Comparison of ENCODE assay signal across 10 mouse cellular contexts in genomic region chr2:31453559-31454177, GRCm38 (mm10). TPM values are rescaled to one million over a fixed set of nuclear protein-coding genes. Genes with fewer than 3 reads are reported as not detected.
A peak's percentile ranks its signal among the peaks of the same experiment; 100 is the strongest.
DNase-seq lines count a peak whose midpoint lies in the region; ATAC-seq and TF ChIP-seq lines count a peak whose summit lies in the region.
"Had no signal": no experiment of that assay in that cellular context is flagged by ENCODE, and none has a peak within 500 bp of the region (broad histone marks: within the 10 kb centered on the region; RNA-seq: fewer than 3 reads in every experiment).

No protein-coding gene starts in this region.

- H3K27me3 ChIP-seq in heart, embryonic 12.5 days (replicated peaks), result peaks cover 26% of the 10 kb centered on the region
- no peaks in the 10 kb centered on the region for H3K27me3 ChIP-seq in kidney, postnatal 0 days (ENCODE audit: insufficient read depth, low read length)
- no peaks in the 10 kb centered on the region for H3K27me3 ChIP-seq in myocyte (ENCODE audit: control insufficient read depth, insufficient read depth, insufficient read length)

- TF ChIP-seq CTCF in kidney, postnatal 0 days (IDR thresholded peaks at IDR 0.05; ENCODE audit: low read depth), result no peak

- TF ChIP-seq POLR2A in myocyte (IDR thresholded peaks at IDR 0.05; ENCODE audit: insufficient read length, low read depth), result no peak

- no peaks in the 10 kb centered on the region for H3K79me2 ChIP-seq in myocyte (ENCODE audit: control insufficient read depth, insufficient read depth)

- H3K9ac ChIP-seq in heart, embryonic 12.5 days, result no peak overlapping the region
- H3K9ac ChIP-seq in kidney, postnatal 0 days (ENCODE audit: low read depth, low read length), result no peak overlapping the region
- H3K9ac ChIP-seq: embryonic facial prominence, embryonic 12.5 days; limb, embryonic 12.5 days had no signal

- no peaks in the 10 kb centered on the region for H3K36me3 ChIP-seq in heart, embryonic 12.5 days
- no peaks in the 10 kb centered on the region for H3K36me3 ChIP-seq in kidney, postnatal 0 days (ENCODE audit: insufficient read depth, low read length)
- no peaks in the 10 kb centered on the region for H3K36me3 ChIP-seq in myocyte (ENCODE audit: control insufficient read depth, insufficient read depth)
- H3K36me3 ChIP-seq: embryonic facial prominence, embryonic 12.5 days; limb, embryonic 12.5 days had no signal

- no peak overlapping the region for H3K4me2 ChIP-seq in heart, embryonic 12.5 days
- H3K4me2 ChIP-seq in kidney, postnatal 0 days (ENCODE audit: low read length), result no peak overlapping the region
- peak overlapping the region; percentile 12 for H3K4me2 ChIP-seq in myocyte (ENCODE audit: low read depth)
- H3K4me2 ChIP-seq: embryonic facial prominence, embryonic 12.5 days; limb, embryonic 12.5 days had no signal

- H3K4me3 ChIP-seq in heart, embryonic 12.5 days, result no peak overlapping the region
- H3K4me3 ChIP-seq in kidney, postnatal 0 days (replicated peaks; ENCODE audit: low read depth, low read length), result no peak overlapping the region
- H3K4me3 ChIP-seq in myocyte, result no peak overlapping the region
- H3K4me3 ChIP-seq: embryonic facial prominence, embryonic 12.5 days; limb, embryonic 12.5 days had no signal

- H3K27ac ChIP-seq in heart, embryonic 12.5 days (ENCODE audit: poor library complexity, severe bottlenecking), result peak overlapping the region; percentile 41; the same call in 1 of the 2 replicates
- H3K27ac ChIP-seq in kidney, postnatal 0 days, result peak overlapping the region; percentile 32; the same call in 1 of the 2 replicates
- H3K27ac ChIP-seq: limb, embryonic 12.5 days had no signal

- H3K9me3 ChIP-seq in heart, embryonic 12.5 days (replicated peaks), result no peaks in the 10 kb centered on the region
- no peaks in the 10 kb centered on the region for H3K9me3 ChIP-seq in kidney, postnatal 0 days (replicated peaks; ENCODE audit: low read length)
- H3K9me3 ChIP-seq: embryonic facial prominence, embryonic 12.5 days; limb, embryonic 12.5 days had no signal

- WGBS in heart, embryonic 12.5 days, result 36% methylated on average over 11 of the region's 11 CpGs
- WGBS in kidney, postnatal 0 days, result 34% methylated on average over 11 of the region's 11 CpGs

- no peak for ATAC-seq in heart, embryonic 12.5 days (ENCODE audit: insufficient number of reproducible peaks, low FRiP score)
- 0 out of 2 replicates have a peak, but pooled peaks have one; percentile 10 for ATAC-seq in kidney, postnatal 0 days (replicated peaks; ENCODE audit: low FRiP score, low read depth)

- H3ac ChIP-seq in myocyte (ENCODE audit: control insufficient read depth, insufficient read length), result no peak overlapping the region

- DNase-seq in heart, adult 8-10 months (ENCODE audit: low spot score), result no peak
- peak; percentile 68 for DNase-seq in embryo, embryonic 10 days (ENCODE audit: low spot score)
- no peak for DNase-seq in kidney, postnatal 0 days (ENCODE audit: low spot score)
- DNase-seq in layer of hippocampus, postnatal 14 days (ENCODE audit: low spot score in 2 of 2), result no peak
- no peak for DNase-seq in T-cell, adult 2 months (ENCODE audit: low spot score)
- DNase-seq in thymus, postnatal 36 days, result no peak

- H3K4me1 ChIP-seq in heart, embryonic 12.5 days (replicated peaks), result peaks cover 61% of the 10 kb centered on the region
- peaks cover 9% of the 10 kb centered on the region; the same call in 1 of the 2 replicates for H3K4me1 ChIP-seq in kidney, postnatal 0 days (replicated peaks; ENCODE audit: insufficient read depth, low read length)

TF ChIP-seq in myocyte, 11 proteins besides CTCF, POLR2A, EP300 and RAD21:
- TF ChIP-seq MYOG (IDR thresholded peaks at IDR 0.05; ENCODE audit: control insufficient read depth in 1 of 3, insufficient read depth in 1 of 3, insufficient read length in 2 of 3, low read depth in 2 of 3) (no peak), E2F4 (IDR thresholded peaks at IDR 0.05; ENCODE audit: insufficient read depth) (no peak), MAX (IDR thresholded peaks at IDR 0.05; ENCODE audit: low read depth) (no peak), SRF (IDR thresholded peaks at IDR 0.05; ENCODE audit: control insufficient read depth, insufficient read length, low read depth) (no peak), USF1 (IDR thresholded peaks at IDR 0.05; ENCODE audit: low read depth) (no peak), POLR2AphosphoS2 (IDR thresholded peaks at IDR 0.05; ENCODE audit: insufficient read length, low read depth) (no peak), TCF3 (IDR thresholded peaks at IDR 0.05; ENCODE audit: insufficient read length, low read depth) (no peak), MYOD1 (IDR thresholded peaks at IDR 0.05; ENCODE audit: control insufficient read depth in 1 of 3, insufficient read length in 2 of 3, low read depth in 2 of 3) (no peak), CEBPB (IDR thresholded peaks at IDR 0.05; ENCODE audit: insufficient read depth, poor library complexity, severe bottlenecking) (no peak), REST (IDR thresholded peaks at IDR 0.05; ENCODE audit: insufficient read depth, insufficient read length) (no peak), TCF12 (IDR thresholded peaks at IDR 0.05; ENCODE audit: insufficient read depth, poor library complexity, severe bottlenecking) (no peak)

RNA-seq across cellular contexts. Expression of gene Ass1, which starts 16.3 kb away (rescaled TPM):
- 11.8 and 12.4 TPM in 2 replicates for polyA plus RNA-seq in heart, embryonic 12.5 days (2016; fragmentation: Nextera tagmentation; extraction: Ambion mirVana)
- 1 to 10 TPM; 5.3 to 7.9 (median 7.0) TPM for total RNA-seq in heart, adult 8-10 months (2022)
- 319 and 427 TPM in 2 replicates for polyA plus RNA-seq in kidney, postnatal 0 days (2015; fragmentation: Nextera tagmentation; extraction: Ambion mirVana)
- 71.5 TPM for polyA plus RNA-seq in myocyte (2012; fragmentation: generic; extraction: Trizol)
- total RNA-seq in layer of hippocampus, postnatal 14 days (2021), result 10 to 100 TPM in 1 of 2 experiments, 1 to 10 TPM in 1; 9.8 to 10.0 TPM
